ENCODE assay signal across 10 mouse cellular contexts in genomic region chr6:75602536-75603279, GRCm38 (mm10).
DNase-seq lines count a peak whose midpoint lies in the region; ATAC-seq lines count a peak whose summit lies in the region.
"Had no signal": no experiment of that assay in that cellular context is flagged by ENCODE, and none has a peak within 500 bp of the region (broad histone marks: within the 10 kb centered on the region; RNA-seq: fewer than 3 reads in every experiment).

No protein-coding gene starts in this region.

- peak; percentile 99 for ATAC-seq in cerebellum, adult (ENCODE audit: insufficient number of reproducible peaks, low FRiP score, low TSS enrichment)
- peak; percentile 98 for ATAC-seq in forebrain, embryonic 13.5 days
- ATAC-seq in midbrain, embryonic 11.5 days (ENCODE audit: low FRiP score), result peak; percentile 80
- no peak for ATAC-seq in kidney, embryonic 15.5 days (replicated peaks; ENCODE audit: low FRiP score)
- ATAC-seq: liver, postnatal 0 days had no signal

- H3K4me1 ChIP-seq in forebrain, embryonic 13.5 days, result peaks cover 14% of the 10 kb centered on the region
- H3K4me1 ChIP-seq in midbrain, embryonic 11.5 days (ENCODE audit: control insufficient read depth, insufficient read depth, low read length), result no peaks in the 10 kb centered on the region
- no peaks in the 10 kb centered on the region for H3K4me1 ChIP-seq in kidney, embryonic 15.5 days

- H3K27me3 ChIP-seq in forebrain, embryonic 13.5 days, result no peaks in the 10 kb centered on the region
- H3K27me3 ChIP-seq in midbrain, embryonic 11.5 days (ENCODE audit: control insufficient read depth, insufficient read depth, low read length), result no peaks in the 10 kb centered on the region
- H3K27me3 ChIP-seq in kidney, embryonic 15.5 days, result no peaks in the 10 kb centered on the region

- DNase-seq in frontal cortex, postnatal 10 days (ENCODE audit: low spot score in 2 of 2), result peak; percentile 4 to 7
- no peak for DNase-seq in frontal cortex, postnatal 25 days (ENCODE audit: low spot score in 2 of 2)
- DNase-seq in midbrain, embryonic 11.5 days (ENCODE audit: low spot score, missing footprints), result peak; percentile 85
- no peak for DNase-seq in thymus, adult 18-20 months
- no peak for DNase-seq in urinary bladder, postnatal 4 days (ENCODE audit: low spot score in 2 of 2)
- DNase-seq: liver, postnatal 0 days had no signal

- peak overlapping the region; percentile 80 for H3K27ac ChIP-seq in forebrain, embryonic 13.5 days
- H3K27ac ChIP-seq in midbrain, embryonic 11.5 days (ENCODE audit: low read depth, low read length), result no peak overlapping the region
- H3K27ac ChIP-seq in kidney, embryonic 15.5 days, result no peak overlapping the region
- H3K27ac ChIP-seq: kidney, postnatal 0 days had no signal

- no peaks in the 10 kb centered on the region for H3K36me3 ChIP-seq in forebrain, embryonic 13.5 days (ENCODE audit: poor library complexity, severe bottlenecking)
- no peaks in the 10 kb centered on the region for H3K36me3 ChIP-seq in midbrain, embryonic 11.5 days (ENCODE audit: control insufficient read depth, insufficient read depth, low read length)
- no peaks in the 10 kb centered on the region for H3K36me3 ChIP-seq in kidney, embryonic 15.5 days

- under 1% methylated on average over 11 of the region's 11 CpGs for WGBS in forebrain, embryonic 13.5 days
- 9% methylated on average over 11 of the region's 11 CpGs for WGBS in midbrain, embryonic 11.5 days
- 13% methylated on average over 11 of the region's 11 CpGs for WGBS in kidney, embryonic 15.5 days

- H3K9me3 ChIP-seq in forebrain, embryonic 13.5 days (replicated peaks), result no peaks in the 10 kb centered on the region
- H3K9me3 ChIP-seq in midbrain, embryonic 11.5 days (ENCODE audit: control insufficient read depth, low read length), result no peaks in the 10 kb centered on the region
- no peaks in the 10 kb centered on the region for H3K9me3 ChIP-seq in kidney, embryonic 15.5 days (replicated peaks)

- no peak overlapping the region for H3K4me3 ChIP-seq in forebrain, embryonic 13.5 days
- no peak overlapping the region for H3K4me3 ChIP-seq in midbrain, embryonic 11.5 days (ENCODE audit: low read depth, low read length)
- no peak overlapping the region for H3K4me3 ChIP-seq in kidney, embryonic 15.5 days (replicated peaks)

- H3K9ac ChIP-seq in forebrain, embryonic 13.5 days, result no peak overlapping the region
- H3K9ac ChIP-seq in midbrain, embryonic 11.5 days (ENCODE audit: low read length), result no peak overlapping the region
- no peak overlapping the region for H3K9ac ChIP-seq in kidney, embryonic 15.5 days
- H3K9ac ChIP-seq: liver, postnatal 0 days had no signal

- H3K4me2 ChIP-seq in forebrain, embryonic 13.5 days, result peak overlapping the region; percentile 38
- H3K4me2 ChIP-seq in midbrain, embryonic 11.5 days, result no peak overlapping the region
- no peak overlapping the region for H3K4me2 ChIP-seq in kidney, embryonic 15.5 days

Comparison
In these comparisons a context has a peak if more than half of its experiments do, and no peak if none do; other contexts are left out.
1. DNase-seq: peak in frontal cortex, postnatal 10 days (2 of 2) and midbrain, embryonic 11.5 days (single experiment); none in frontal cortex, postnatal 25 days (0 of 2), thymus, adult 18-20 months (0 of 2) and urinary bladder, postnatal 4 days (0 of 2).